19 mouse cellular contexts compared by ENCODE assay signal in the genomic region with DNA sequence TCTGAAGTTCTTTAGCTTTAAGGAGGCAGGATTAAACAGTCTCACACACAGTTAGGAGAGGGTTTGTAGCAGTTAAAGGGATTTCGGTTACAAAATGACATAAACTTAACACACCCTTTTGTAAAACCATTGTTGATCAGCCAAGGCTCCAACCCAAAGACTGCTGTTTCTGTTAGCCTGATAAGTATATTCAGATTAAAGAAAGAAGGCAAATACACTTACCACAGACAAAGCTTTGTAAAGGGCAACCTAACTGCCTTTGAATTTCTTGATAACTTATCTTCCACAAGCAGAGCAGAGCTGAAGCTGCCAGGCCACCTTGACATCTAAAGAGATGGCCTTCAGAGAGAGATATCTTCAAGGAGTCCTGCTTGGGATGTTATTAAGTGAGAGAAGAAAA.
DNase-seq lines count a peak whose midpoint lies in the region; ATAC-seq and TF ChIP-seq lines count a peak whose summit lies in the region.
"Had no signal": no experiment of that assay in that cellular context is flagged by ENCODE, and none has a peak within 500 bp of the region (broad histone marks: within the 10 kb centered on the region; RNA-seq: fewer than 3 reads in every experiment).

No protein-coding gene starts in this region.

- H3K9ac ChIP-seq in liver, embryonic 11.5 days (ENCODE audit: low read depth, low read length), result no peak overlapping the region
- H3K9ac ChIP-seq: forebrain, postnatal 0 days; hindbrain, embryonic 13.5 days; limb, embryonic 12.5 days; lung, embryonic 15.5 days; midbrain, embryonic 15.5 days had no signal

- peaks cover 11% of the 10 kb centered on the region for H3K4me1 ChIP-seq in liver, embryonic 11.5 days (replicated peaks; ENCODE audit: control insufficient read depth, insufficient read depth, low read length)
- H3K4me1 ChIP-seq: lung, embryonic 15.5 days; midbrain, embryonic 15.5 days had no signal

- no peaks in the 10 kb centered on the region for H3K9me3 ChIP-seq in liver, embryonic 11.5 days (ENCODE audit: control insufficient read depth, low read length)
- H3K9me3 ChIP-seq: hindbrain, embryonic 13.5 days; limb, embryonic 12.5 days; lung, embryonic 15.5 days; midbrain, embryonic 15.5 days had no signal

- peak overlapping the region; percentile 35; the same call in 1 of the 2 replicates for H3K4me2 ChIP-seq in liver, embryonic 11.5 days
- H3K4me2 ChIP-seq: hindbrain, embryonic 13.5 days; limb, embryonic 12.5 days; lung, embryonic 15.5 days; midbrain, embryonic 15.5 days had no signal

- no peak for DNase-seq in gastrocnemius, adult 2 months
- DNase-seq in gastrocnemius, adult 8-10 months (ENCODE audit: low spot score in 2 of 2), result no peak
- DNase-seq in MEL-GATA-1-ER (ENCODE audit: extremely low read depth, low read depth), result peak; percentile 83
- no peak for DNase-seq in liver, embryonic 11.5 days (ENCODE audit: low spot score)
- no peak for DNase-seq in kidney, postnatal 4 days
- no peak for DNase-seq in layer of hippocampus, adult 9-11 months
- DNase-seq: adrenal gland, adult 8-10 months; cerebellum, adult 18-20 months; gastrocnemius, postnatal 10 days; heart, postnatal 10 days; kidney, adult 11 months; kidney, postnatal 10 days had no signal

- no peak overlapping the region for H3K4me3 ChIP-seq in gastrocnemius, adult 2 months
- H3K4me3 ChIP-seq in liver, embryonic 11.5 days (ENCODE audit: low read depth, low read length), result no peak overlapping the region
- H3K4me3 ChIP-seq: hindbrain, embryonic 13.5 days; limb, embryonic 12.5 days; lung, embryonic 15.5 days; midbrain, embryonic 15.5 days had no signal

- no peaks in the 10 kb centered on the region for H3K36me3 ChIP-seq in liver, embryonic 11.5 days (ENCODE audit: control insufficient read depth, insufficient read depth, low read length)
- H3K36me3 ChIP-seq: hindbrain, embryonic 13.5 days; limb, embryonic 12.5 days; lung, embryonic 15.5 days; midbrain, embryonic 15.5 days had no signal

- TF ChIP-seq CTCF in gastrocnemius, adult 2 months (IDR thresholded peaks at IDR 0.05), result no peak

- WGBS in liver, embryonic 11.5 days, result 30% methylated on average over 1 of the region's 1 CpGs

- ATAC-seq in liver, embryonic 11.5 days (replicated peaks; ENCODE audit: low FRiP score), result peak; percentile 93
- ATAC-seq in megakaryocyte-erythroid progenitor cell, adult 5-6 weeks (replicated peaks; ENCODE audit: low FRiP score, low TSS enrichment, poor library complexity, severe bottlenecking), result peak; percentile 93
- ATAC-seq in erythroblast, adult 5-6 weeks (replicated peaks; ENCODE audit: low FRiP score, poor library complexity, severe bottlenecking), result no peak

- intact Hi-C loops in gastrocnemius, adult 2 months (cut with DNase I), result no loop called here

- H3K27ac ChIP-seq in gastrocnemius, adult 2 months, result peak overlapping the region; percentile 79
- peak overlapping the region; percentile 55; the same call in 1 of the 2 replicates for H3K27ac ChIP-seq in liver, embryonic 11.5 days (ENCODE audit: low read depth, low read length)
- H3K27ac ChIP-seq: hindbrain, embryonic 13.5 days; limb, embryonic 12.5 days; lung, embryonic 15.5 days; midbrain, embryonic 15.5 days had no signal

- no peaks in the 10 kb centered on the region for H3K27me3 ChIP-seq in liver, embryonic 11.5 days (replicated peaks; ENCODE audit: control insufficient read depth, insufficient read depth, low read length)
- H3K27me3 ChIP-seq: hindbrain, embryonic 13.5 days; limb, embryonic 12.5 days; lung, embryonic 15.5 days; midbrain, embryonic 15.5 days had no signal
